Mouse (Mus musculus): ENCODE results near the gene Prn.

Prn gene

DNA sequence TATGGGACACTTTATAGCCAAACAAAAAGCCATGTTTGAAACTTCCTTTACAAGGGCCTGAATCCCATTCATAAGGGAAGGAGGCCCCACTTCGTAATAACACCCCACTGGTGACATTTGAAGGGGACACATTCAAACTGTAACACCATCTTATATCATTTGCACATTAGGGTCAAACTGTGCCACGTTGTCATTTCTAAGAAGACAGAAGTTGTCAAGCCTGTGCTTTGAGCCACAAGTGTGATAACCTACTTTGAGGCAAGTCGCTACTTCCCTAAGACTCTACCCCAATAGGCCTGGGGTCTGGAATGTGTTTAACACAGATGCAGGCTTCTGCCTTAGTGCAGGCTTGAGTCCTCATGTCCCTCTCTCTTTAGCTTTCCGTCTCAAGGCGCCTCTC is 2.4 kb upstream of the Prn start:
- DNase-seq = no peak

DNA sequence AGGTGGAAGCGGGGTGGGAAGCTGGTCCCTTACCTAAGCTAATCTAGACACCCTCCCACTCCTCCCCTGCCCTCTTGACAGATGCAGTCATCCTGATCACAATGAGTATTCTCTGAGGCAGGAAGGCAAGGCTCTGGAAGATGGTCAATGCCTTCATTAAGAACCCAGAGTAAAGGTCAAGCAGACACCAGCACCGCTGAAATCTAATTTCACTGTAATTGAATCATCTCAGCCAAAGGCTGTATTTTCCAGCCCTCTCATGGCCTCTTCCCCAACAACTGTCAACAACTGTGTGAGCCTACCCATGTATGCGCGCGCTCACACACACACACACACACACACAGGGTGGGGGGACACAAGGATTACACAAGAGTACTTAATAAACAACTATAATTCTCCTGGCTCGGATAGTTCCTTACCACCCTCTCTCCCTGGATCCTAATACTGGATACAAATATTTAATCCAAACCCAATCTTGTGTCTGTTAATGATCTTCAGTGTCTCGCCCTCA is 1.4 kb upstream of the Prn start:
- DNase-seq = no peak

DNA sequence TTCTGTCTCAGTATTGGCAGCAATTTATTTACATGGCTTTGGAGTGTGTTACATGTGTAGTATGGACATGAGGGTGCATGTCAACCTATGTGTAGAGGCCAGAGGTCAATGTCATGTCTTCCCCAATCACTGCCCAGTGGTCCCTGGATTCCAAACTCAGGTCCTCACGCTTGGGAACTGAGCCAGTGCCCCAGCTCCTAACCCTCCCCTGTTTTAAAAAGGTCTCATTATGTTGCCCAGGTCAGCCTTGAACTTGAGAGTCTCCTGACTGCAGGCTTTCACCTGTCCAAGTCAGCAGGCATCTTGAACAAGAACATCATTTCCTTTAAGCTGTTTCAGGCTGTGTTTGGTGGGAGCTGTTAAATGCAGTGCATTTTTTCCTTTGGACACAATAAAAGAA is 851 bp upstream of the Prn start:
- no peak for DNase-seq

DNA sequence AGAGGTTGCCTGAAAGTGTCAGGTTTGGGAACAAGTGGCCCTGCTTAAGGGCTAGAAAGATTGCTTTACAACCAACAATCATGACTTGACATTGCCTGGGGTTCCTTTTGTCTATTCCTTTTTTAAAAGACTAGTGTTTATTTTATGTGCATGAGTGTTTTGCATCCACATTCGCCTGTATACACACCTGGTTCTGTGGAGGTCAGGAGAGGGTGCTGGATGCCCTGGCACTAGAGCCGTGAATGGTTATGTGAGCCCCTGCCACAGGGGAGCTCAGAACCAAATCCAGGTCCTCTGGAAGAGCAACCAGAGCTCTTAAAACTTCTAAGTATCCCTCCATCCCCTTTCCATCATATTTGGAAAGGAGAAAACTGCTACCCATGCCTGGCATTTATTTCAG is 1.1 kb downstream of the Prn start:
- no peak for DNase-seq

DNA sequence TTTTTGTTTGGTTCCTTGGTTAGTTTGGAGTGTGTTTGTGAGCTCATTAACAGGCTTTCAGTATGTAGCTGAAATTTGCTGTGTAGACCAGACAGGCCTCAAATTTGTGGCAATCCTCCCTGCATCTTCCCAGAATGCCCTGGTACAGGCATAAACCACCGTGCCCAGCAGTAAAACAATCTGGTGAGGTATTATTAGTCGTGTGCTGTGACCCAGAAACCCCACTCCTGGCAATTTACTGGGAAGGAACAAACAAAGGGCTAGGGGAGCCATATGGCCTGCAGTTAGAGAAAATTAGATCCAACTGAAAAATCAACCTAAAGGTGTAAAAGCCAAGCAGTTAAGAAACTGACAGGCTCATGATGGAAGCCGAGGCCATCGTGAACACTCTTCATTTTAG is 1.6 kb downstream of the Prn start:
- peak; percentile 67 to 71 for DNase-seq

DNA sequence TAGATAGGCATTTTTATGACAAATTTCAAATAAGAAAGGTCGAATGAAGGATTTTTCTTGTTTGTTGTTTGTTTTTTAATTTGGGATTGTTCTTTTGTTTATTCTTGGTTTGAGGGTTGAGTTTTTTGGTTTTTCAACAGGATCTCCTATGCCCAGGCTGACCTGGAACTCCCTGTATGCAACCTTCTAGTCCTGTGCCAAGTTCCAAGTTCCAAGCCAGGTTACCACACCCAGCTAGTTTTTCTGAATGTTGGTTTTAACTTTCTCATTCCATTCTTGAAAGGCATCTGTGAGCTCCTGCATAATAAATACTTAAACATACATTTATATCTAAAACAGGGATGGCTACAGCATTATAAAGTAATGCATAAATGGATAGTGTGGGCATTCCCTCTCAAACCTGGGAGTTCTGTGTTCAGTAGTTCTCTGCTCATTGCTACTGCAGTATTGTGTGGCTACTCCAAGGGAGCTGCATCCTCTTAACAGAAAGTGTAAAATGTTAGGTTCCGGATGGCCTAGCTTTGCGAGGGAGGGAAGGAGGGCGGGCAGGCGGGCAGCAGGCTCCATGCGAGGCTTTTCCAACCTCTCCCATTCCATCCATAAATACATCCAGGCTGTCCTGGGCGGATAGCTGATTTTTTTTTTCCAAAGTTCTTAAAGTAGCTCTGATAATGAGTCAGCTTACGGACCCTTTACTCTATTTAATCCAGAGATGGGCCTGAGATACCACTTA is 2.9 kb downstream of the Prn start:
- DNase-seq = peak in 1 of 2 experiments; percentile 32

DNA sequence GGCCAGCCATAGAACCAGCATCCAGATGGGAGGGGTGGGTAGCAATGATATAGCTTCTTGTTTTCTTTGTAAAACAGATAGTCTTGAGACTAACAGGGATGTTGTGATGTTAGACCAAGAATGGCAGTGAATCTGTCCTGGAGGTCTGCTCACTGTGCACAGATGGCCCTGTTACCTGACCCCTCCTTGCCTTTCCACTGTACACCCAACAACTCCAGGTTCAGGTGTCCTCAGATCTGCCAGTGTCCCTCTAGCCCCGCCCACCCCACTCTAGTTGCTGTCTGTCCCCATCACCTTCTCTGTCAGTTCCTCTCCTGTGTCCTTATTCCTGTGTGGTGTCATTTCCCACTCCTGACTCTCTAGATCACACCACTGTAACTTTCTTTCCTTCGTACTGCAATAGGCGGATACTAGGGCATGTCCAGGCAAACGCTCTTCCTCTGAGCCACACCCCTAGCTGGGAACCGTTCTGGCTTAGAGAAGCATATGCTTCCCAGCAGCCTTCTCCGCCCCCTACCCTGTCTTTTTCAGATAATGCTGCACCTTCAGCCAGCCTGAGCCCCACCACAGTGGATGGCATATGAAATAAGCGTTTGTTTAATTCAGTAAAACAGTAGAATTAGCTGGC is 22.6 kb downstream of the Prn start:
- no peak for DNase-seq

DNA sequence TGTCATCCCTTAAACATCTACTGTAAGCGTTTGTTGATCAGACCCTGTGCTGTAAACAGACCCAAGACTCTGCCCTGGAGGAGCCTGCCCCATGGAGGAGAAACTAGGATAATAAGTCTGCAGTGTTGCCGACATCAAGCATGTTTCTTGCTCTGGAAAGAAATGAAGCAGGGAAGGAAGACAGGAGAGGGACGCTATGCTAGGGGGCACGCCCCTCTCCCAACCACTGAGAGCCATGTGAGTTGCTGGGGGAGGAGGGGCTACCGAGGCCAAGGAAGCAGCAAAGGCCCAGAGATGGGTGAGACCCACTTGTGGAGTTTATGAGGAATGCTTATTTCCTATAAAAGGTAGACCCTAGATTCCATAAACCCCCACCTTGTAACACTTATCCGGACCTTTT is 23.3 kb downstream of the Prn start:
- no peak for DNase-seq

DNA sequence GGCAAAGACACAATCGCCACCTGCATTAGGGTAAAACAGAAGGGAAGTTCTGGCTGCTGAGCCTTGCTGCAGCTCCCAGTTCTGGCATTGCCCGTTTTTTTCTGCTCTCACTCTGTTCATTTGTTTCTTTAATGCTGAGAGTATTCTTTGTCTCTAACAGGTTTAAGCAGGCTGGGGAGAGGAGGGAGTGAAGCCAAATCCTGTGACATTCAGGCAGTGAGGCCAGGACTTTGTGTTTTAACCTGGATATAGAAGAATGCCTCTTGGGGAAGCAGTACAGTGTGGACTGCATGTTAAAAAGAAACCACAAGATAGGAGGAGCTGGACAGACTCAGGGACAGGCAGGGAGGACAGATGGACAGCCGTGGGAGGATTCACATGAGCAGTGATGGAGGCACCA is 23.8 kb downstream of the Prn start:
- no peak for DNase-seq

DNA sequence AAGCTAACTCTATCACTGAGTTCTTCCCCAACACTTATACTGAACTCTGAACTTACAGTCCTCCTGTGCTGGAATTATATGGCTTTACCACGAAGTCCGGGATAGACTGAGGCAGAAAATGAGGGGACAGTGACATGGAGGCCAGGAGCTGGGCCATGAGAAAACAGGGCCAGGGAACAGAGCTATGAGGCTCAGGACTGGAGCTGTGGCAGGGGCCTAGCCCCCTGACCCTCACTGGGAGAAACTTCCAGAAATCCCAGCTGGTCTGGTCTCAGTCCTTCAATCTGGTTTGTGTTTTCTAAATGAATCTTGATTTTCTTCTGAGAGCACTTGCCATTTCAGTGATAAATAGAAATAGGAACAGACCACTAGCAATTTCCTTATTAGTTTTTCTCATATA is 24.5 kb downstream of the Prn start:
- no peak for DNase-seq

DNA sequence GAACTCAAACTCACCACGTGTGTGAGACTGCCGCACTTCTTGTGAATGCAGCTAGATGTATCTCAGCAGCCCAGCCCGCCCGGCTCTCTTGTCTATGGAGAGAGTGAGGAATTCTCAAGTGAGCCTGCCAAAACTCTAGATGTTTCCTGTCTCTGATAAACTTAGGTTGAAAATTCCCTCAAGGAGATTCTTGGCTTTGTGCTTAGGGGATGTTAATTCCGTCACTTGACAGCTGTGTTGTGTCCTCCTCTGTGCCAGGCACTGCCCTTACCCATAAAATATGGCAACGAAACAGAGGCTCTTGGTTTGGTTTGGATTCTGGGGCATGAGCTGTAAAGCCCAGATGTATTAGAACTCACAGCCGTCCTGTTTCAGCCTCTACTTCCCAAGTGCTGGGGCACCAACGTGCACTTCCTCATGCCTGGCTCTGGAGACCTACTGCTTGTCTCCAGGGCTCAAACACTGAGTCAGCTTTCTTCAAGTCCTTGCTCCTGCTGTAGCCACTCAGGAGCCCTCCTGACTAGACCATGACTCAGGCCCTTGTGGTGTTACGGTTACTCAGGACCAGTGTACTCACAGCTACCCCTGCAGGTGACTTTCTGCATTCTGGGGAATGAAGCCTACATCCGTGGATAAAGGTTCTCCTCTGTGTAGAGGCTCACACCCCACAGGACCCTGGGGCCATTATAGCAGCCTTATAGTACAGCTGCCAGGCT is 25.8 kb downstream of the Prn start:
- no peak for DNase-seq

DNA sequence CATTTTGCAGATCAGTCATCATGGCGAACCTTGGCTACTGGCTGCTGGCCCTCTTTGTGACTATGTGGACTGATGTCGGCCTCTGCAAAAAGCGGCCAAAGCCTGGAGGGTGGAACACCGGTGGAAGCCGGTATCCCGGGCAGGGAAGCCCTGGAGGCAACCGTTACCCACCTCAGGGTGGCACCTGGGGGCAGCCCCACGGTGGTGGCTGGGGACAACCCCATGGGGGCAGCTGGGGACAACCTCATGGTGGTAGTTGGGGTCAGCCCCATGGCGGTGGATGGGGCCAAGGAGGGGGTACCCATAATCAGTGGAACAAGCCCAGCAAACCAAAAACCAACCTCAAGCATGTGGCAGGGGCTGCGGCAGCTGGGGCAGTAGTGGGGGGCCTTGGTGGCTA is 26.7 kb downstream of the Prn start:
- DNase-seq = no peak

DNA sequence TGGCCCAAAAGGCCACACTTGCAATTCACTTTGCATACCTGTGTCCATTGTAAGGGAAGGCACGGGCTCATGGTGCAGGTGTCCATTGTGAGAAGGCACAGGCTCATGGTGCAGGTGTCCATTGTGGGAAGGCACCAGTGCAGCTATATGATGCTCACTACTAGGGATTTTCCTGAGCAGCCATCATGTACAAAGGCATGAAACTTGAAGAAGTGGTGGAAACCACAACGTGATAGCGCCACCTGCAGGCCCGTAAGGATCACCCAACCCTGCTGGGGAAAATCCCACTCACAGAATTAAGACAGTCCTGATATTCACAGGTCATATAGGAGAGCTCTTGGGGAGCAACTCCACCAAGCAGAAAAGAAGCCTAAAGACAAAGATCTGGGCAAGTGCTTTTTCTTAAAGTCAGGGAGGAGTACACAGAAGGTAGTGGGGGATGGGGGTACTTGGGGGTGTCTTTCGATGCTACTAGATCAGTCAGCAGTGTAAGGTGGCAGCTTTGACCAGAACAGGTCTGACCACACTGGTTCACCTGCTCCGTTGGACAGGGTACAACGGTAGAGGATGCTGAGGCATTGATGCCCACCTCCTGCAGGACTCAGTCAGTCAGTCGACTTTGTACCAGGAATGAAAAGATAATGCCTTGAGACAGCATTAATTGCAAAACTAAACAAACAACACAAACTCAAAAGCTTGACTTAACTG is 29.8 kb downstream of the Prn start:
- DNase-seq = peak; percentile 66

DNA sequence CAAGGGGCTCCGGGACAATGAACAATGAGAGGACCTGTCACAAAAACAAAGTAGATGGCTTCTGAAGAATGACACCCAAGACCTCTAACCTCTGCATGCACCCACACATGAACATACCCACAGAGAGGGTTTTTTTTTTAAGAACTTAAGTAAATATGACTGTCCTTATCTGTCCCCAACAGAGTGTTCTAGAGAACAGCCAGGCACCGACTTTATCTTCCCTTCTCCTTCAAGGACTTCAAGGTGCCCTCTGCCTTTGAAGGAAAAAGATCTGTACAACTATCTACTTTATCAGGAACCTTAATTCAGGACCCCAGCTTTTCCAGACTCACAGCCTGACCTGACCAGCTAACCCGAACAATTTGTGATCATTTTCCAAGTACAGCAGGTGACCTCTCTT is 30.7 kb downstream of the Prn start:
- DNase-seq = no peak

DNA sequence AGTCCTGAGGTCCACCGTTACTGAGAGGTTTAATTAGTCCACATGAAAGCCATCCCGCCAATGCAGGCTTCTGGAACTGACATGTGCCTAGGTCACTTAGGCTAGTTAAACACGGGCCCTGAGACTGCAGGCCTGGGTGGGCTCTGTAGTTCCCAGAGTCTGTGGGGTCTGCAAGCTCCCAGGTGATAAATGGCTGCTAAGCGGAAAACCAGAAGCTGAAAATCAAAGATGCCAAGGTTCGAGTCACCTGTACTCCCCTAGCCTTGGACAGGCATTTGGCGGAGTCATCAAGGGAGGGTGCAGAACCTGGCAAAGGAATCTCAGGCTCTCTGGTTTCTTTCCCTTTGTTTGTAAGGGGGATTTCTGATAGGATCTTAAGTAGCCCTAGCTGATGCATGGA is 31.7 kb downstream of the Prn start:
- no peak for DNase-seq

DNA sequence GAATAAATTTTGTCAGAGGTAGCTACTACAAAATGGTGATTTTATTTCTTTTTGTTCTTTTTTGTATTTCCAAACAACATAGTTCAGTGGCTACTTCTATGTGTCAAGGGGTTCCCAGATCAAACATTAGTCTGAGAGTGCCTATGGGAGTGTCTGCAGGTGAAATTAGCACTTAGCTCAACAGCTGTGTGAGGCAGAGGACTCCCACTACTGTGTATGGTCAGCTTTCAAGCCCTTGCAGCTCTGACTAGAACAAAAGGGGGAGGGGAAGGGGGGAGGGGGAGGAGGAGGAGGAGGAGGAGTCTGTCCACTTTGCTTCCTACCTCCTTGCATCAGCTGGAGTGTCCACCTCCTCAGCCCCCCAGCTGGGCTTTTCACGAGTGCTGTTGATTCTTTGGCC is 34.6 kb downstream of the Prn start:
- DNase-seq = no peak

DNA sequence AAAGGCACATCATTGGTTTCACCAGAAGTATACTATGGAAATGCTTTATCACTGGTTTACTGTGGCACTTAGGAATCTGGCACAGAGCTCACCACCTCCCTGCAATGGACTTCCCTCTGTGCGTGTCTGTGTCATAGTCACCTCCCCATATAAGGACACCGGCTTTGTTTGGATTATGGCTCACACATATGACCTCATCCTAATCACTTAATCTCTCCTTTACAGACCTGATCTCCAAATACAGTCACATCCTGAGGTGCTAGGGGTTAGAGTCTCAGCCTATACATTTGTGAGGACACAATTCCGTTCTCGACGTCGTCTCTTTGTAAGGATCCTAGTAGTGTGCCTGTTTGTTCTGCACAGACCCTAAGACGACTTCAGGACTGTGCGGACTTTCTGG is 35.5 kb downstream of the Prn start:
- DNase-seq = no peak

DNA sequence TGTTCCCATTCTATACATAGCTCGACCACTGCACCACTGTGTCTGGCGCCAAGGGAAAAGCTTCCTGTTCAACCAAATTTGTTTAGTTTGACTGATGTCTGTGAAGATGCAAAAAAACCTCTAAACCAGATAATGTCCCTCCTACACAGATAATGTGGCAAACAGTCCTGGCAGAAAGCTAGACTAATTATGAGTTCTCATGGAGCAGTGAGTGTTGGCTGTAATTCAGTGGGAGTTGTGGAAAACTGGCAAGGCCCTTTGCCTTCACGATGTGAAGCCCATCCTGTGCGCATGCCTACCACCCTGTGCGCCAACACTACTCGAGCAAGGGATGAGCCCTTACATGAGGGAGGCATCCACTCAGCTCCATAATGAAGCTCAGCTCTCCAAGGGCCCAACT is 36.0 kb downstream of the Prn start:
- DNase-seq = no peak

DNA sequence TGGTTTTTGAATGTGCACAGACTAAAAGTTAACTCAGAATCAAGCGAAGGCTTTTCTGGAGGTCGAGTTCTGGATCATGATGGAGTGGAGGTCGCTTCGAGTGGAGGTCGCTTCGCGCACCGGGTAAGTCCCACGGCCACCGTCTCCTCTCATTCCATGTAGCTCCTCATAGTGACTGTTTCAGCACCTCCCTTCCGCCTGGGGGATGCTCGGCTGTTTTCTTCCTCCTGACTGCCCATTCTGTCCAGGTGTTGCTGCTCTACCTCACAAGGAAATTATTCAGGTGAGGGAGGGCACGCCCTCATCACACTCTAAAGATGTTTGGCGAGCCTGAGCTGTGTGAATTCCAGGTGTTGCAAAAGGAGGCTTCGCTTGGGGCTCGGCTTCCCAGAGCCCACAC is 36.6 kb downstream of the Prn start:
- DNase-seq = no peak

DNA sequence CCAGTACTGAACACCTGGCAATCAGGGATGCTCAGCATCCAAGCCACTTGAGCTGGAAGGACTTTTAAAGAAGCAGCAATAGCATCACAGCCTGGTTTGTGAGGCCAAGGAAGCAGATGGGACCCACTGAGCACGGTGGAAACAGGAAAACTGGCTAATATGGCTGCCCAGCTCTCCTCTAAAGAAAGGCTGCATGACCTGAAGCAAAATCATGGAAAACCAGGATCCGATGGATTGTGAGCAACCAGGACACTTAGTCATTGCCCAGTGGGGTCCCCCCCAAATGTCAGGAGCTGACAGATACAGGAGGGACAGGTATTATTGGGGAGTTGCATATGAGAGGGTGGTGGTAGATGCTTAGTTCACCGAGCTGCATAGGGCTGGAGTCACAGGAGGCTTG is 38.4 kb downstream of the Prn start:
- no peak for DNase-seq

DNA sequence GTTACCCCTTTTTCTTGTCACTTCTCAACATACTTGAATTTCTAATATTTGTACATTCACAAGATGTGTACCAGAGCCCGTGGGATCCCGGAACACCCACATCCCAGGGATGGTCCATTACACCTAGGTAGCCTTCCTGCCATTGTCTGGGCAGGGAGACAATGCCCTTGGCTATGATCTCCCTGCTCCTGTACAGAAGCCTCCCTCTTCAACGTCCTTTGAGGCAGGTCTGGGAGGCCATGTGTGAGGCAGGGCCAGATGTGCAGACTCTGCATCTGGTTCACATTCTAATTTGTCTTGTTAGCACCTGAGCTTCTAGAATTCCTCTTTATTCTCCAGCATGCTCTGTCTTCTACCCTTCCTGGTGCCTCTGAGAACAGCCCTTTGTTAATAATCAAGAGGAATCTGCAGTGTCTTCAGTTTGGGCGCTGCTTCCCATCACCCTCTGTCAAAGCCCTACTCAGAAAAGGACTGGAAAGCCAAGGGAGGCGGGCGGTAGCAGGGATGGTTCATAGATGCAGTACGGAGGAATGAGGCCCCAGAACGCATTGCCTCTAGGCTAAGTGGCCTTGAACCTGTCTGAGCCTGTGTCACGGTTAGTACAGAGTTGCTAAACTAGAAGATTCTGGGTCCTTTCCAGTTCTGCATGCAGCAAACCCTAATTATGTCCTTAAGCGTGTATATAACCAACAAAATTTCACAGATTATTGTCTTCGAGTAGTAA is 39.3 kb downstream of the Prn start:
- no peak for DNase-seq

DNA sequence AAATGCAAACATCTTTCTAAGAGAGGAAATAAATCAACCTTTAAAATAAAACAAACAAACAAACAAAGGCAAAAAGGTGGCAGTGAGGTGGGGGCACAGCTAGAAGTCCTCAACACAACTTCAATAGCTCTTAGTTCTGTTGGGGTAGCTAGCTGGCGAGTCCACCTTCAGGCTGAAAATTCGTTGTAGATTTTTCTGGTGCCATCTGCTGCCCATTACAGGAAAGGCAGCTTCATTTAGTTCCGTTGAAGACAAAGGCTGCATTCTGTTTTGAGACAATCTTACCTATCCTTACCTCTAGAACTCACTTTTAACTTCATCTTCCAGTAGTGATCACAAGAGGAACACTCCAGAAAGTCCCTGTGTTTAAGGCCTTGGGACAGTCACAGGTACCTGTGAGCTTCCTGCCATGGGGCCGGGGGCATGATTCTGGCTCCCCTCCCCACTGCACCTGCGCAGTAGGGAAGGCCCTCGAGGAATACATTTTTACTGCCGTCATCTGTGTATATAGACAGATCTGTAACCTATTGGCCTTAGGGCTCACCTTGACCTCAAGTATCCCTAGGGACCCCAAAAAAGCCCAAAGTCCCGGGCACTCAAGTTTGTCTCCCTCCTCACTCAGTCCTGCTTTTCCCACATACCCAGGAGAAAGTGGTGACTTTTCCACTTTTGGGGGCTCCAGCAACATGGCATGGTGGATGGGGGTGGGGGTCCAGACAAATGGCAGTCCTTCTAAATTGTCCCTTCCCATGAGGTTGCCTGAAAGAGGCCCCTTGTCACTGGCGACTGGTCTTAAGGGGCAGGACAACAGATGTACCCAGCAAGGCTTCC is 40.2 kb downstream of the Prn start:
- DNase-seq = peak; percentile 60 to 73

Measured in cerebellum, postnatal 36 days (tissue).